Mouse (Mus musculus): ENCODE measurements around the gene 4930523C07Rik.
A peak's percentile ranks its signal among the peaks of the same experiment; 100 is the strongest.

Gene 4930523C07Rik

DNA sequence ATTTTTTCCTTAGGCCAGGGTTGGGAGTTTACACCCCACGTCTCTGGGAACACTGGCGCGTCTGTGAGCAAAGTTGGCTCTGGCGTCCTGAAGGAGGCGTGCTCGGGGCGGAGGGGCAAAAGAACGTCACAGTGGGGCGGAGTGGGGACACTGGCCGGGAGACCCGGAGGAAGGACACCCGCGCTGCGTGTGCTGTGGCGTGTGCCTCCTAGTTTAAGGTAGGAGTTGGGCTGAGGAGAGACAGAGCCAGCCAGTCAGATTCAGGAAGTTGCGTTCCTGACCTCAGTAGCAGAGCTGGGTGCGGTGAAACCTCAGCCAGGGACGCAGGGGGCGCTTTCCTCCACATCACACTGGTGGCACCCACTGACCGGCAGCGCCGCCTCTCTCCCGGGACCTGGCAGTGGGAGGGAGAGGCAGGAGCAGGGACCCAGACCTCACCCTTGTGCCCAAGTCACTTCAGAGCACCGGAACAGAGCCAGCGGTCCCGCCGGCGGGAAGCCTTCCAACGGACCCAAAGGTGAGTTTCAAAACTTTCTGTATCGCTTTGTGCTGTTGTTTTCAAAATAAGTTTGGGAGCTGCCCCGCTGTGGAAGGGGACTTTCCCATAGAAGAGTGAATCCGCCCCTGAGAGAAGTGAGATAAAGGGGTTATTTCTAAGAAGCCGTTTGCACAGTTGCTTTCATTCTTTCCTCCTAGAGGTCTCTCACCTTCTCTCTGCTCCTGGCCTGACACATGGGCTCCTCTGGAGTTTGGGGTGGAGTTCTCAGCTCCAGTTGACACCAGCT is at the start of gene 4930523C07Rik:
Gene 4930523C07Rik, plus strand, starts transcription at position 146 of the 785 bp plus-strand sequence.
- DNase-seq, result peak; percentile 36 to 48

GRCm38 (mm10) chr1:159997329-159997728 is 46.9 kb upstream of the 4930523C07Rik start:
- DNase-seq, result no peak

- no peak for DNase-seq
Observed at GRCm38 (mm10) chr1:159998349-159998748, 45.8 kb upstream of the 4930523C07Rik start.

DNA sequence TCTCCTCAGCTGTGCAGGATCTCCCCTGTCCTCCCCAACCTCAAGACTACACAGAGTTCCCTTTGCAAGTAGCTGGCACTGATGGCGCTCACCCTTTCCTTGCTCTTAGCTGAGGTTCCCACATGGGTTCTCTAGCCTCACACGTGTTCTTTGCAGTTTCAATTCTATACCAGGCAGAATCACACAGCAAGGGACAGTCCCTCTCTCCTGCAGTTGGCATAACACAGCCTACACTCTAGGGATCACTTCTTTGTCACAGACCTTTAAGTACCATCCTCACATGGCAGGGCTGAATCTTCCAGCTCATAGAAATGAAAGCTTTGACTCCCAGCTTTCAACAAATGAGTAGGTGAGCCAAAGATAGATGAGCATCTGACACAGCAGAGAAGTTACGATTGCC is 45.0 kb upstream of the 4930523C07Rik start:
- no peak for DNase-seq

DNA sequence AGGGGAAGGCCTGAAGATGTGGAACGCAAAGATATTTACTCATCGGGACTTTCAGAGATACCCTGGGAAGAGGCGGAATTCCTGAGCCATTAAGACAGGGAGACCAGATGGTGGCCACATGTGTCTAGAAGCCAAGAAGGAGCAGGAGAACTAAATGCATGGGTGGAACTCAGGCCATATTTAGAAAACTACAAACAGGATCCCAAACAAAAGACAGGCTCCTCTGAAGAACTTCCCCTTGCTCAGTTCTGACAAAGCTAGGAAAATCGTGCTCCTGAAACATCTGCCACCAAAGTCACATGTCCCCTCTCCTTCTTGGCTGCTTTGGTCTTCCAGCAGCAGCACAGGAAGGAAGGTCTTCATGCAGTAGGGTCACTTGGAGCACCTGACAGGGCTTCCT is 38.9 kb upstream of the 4930523C07Rik start:
- DNase-seq, result no peak

DNA sequence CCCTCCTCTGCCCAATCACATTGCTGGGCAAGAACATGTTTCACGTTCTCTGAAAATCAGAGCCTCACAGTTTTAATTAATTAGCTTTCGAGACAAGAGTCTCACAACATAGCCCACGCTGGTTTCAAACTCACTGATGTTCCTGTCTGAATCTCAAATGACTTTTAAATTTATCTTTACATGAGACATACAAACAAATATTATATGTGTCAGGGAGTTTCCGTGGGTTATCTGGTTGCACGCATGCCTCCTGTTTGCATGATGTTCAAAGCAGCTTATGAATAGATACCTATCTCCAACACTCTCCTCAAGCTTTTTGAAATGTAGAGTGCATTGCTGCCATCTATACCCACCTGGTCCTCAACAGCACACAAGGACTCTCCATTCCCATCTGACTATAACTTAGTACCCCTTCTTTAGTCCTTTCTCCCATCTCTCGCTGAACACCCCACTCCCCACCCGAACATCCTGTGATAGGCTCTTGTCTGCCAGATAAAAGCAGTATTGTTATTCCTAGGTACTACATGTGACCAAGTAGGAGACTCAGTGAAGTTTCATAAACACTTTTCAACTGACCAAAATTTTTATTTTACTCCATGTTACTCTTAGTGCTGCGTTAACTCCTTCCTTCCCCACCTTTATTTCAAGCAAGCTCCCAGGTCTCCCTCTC is 37.1 kb upstream of the 4930523C07Rik start:
- DNase-seq, result no peak

DNA sequence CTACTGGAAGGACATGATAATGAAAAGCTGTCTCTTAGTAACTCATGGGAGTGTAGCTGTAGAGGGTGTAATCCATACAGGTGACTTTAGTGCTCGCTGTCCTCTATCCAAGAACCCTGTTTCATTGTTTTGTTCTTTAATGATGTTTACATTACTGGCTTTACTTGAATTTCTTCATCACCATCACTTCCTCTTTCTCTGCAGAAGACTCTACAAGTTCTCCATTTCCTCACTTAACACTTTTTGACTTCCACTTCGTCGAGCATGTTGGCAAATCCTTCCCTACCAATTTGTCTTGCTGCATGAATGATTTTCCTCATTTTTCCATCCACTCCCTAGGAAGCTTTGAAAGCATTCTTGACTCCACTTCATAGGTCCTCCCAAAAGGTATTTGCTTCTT is 31.1 kb upstream of the 4930523C07Rik start:
- no peak for DNase-seq

DNA sequence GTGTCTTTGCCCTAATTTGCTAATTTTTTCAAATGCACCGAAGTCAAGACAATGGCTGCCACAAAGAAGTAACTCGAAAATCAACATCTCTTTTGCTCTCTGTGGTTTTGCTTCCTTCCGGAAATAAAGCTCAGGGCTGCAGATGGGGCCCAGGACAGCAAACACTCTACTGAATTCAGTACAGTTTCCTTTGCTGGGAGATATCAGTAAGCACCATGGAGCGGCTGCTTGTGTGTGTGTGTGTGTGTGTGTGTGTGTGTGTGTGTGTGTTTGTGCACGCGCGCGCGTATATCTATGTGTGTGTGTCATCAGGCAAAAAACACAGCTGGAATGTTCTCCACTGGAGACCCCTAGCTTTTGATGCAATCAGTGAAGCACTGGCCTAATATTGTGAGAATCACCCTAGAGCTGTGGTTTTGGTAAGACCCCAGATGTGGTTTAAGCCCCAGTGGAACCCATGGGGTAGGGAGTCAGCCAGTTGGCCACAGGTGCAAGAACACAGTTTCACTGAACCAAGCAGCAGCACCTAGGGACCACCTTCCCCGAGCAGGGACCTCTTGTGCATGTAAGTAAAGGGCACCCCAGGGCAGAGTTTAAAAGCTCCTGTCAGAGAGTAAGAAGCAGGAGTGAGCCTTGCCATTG is 19.7 kb upstream of the 4930523C07Rik start:
- DNase-seq, result no peak

DNA sequence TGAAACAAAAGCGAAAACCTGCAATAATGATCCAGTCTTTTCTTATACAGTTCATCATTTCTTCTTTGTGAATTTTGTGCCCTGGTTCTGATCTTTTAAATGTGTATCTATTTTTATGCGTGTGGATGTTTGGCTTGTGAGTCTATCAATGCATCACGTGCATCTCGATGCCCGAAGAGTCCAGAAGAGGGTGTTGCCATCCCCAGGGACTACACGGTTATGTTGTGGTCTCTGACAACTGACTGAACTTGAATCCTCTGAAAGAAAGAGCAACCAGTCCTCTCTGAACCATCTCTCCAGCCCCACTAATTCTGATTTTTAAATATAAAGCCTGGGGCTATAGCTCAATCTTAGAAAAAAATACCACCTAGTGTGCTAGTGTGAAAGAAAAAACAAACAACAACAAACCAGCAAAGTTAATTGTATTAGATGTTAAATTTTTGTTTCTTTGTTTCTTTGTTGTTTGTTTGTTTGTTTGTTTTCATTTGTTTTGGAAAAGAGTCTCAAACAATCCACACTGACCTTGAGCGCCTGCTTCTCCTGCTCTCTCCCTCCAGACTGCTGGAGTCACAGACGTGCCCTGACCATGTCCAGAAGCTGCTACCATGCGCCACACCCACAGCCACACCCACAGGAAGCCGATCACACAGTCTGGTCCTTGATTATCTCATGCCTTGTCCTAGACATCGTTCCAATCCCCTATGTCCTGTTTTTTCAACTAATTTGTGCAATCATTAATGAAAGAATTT is 18.9 kb upstream of the 4930523C07Rik start:
- DNase-seq, result no peak

DNA sequence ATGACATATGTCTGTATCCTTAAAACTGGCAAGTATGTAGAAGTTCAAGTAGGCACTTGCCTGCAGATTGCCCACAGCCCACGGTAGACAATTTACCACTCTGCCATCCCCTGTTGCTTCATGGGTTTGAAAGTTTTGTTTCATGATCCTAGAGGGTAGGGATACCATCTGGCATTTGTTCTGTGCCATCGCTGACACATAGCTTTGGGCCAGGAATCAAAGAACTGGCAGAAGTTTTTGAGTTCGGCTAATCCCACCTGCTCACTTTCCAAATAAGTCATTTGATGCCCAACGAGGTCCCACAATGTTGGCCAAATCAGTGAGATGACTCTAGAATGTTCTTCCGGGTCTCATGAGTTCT is 18.3 kb upstream of the 4930523C07Rik start:
- DNase-seq, result peak; percentile 37 to 45

- peak in 1 of 2 experiments; percentile 34 for DNase-seq
Observed at GRCm38 (mm10) chr1:160027939-160028338, 16.2 kb upstream of the 4930523C07Rik start.

DNA sequence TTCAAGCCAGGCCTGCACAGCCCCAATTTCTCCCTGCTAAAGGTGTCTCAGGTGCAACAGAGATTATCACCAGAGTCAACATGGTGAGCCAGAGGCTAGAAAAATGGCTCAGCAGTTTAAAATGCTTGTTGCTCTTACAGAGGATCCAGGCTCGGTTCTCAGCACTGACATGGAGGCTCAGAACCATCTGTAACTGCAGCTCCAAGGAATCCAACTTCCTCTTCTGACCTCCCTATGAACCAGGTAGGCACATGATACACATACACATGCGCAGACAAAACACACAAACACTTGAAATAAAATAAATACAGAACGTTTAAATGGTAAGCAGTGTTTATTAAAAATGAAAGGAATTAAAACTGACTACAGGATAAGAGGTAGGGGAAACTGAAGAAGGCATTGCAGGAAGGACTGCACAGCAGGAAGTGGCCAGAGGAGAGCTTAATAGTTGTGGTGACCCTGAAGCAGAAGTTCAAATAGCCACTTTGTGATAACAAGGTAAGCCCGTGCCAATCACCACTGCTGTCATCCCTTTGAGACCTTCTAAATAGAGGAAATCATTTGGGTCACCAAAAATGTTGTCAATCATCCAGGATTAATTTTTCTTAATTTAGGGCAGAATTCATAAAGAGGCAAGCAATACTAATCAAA is 10.1 kb upstream of the 4930523C07Rik start:
- no peak for DNase-seq

DNA sequence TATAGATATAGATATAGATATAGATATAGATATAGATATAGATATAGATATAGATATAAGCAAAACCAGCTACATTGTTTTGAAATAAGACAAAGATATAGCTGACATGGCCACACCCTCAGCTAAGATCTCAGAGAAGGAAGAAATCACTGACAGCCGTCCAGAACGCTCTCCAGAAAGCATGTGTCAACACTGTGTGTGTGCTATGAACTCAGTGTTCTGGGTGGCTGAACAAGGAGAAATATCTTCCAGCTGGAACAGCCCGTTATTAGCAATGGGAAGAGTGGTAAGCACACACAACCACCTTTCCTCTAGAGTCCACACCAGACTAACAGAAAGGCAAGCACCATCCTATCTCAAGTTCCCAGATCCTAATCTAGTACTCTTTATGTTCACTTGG is 8.6 kb upstream of the 4930523C07Rik start:
- no peak for DNase-seq

- DNase-seq, result no peak
Observed at GRCm38 (mm10) chr1:160036996-160037521, 7.1 kb upstream of the 4930523C07Rik start.

- DNase-seq, result peak; percentile 63 to 70
Observed at GRCm38 (mm10) chr1:160039951-160040645, 4.1 kb upstream of the 4930523C07Rik start.

DNA sequence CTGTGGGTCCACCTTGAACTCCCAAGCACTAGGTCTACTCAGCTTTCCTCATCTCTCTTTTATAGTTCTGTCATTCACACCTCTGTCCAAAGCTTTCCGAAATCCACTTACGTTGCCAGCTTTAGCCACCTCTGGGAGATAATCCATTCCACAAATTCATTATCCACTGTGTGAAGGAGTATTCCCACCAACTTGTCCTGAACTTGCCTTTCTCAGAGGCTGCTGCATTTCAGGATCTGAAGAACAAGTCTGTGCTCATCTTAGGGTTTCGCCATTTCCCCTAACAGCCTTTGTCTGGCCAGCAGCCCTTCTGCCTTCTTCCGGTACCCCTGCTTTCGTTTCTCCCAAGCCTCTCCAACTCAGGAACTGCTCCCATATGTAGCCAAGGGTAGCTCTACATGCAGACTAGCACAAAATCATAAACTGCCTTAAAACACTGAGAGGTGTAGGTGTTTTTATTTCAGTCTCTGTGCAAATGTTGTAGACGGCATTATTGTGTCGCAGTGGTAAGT is 2.9 kb upstream of the 4930523C07Rik start:
- no peak for DNase-seq

DNA sequence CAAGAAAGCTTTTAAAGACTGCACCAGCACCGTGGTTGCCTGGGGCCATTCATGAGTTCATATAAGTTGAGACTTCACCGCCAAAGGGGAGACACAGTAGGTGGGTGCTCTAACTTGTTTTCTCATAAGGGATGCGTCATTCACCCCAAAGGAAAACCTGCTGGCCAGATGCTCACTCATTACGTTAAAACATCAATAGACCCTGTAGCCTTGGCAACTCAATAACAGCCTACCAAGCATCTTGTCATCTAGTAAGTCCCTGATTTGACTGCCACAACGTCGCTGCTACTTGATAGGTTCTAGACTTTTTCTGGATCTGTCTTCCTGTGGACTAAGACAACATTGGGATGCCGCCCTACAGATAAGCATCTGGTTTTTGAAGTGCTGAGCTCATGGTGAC is 1.8 kb upstream of the 4930523C07Rik start:
- DNase-seq, result no peak

GRCm38 (mm10) chr1:160043271-160043975 is 759 bp upstream of the 4930523C07Rik start:
- no peak for DNase-seq

- peak in 1 of 2 experiments; percentile 33 for DNase-seq
Observed at GRCm38 (mm10) chr1:160045056-160045715, 1.0 kb downstream of the 4930523C07Rik start.

- peak in 1 of 2 experiments; percentile 26 for DNase-seq
Observed at GRCm38 (mm10) chr1:160045971-160046370, 1.8 kb downstream of the 4930523C07Rik start.

All from cerebellum, postnatal 10 days (tissue).